Mouse (Mus musculus): ENCODE measurements around the gene Arl8a.
"Not testable (repeated sequence)": the region's sequence is repeated elsewhere in the genome, so short reads cannot be mapped to it uniquely, and the experiment has no call there.

Arl8a gene

DNA sequence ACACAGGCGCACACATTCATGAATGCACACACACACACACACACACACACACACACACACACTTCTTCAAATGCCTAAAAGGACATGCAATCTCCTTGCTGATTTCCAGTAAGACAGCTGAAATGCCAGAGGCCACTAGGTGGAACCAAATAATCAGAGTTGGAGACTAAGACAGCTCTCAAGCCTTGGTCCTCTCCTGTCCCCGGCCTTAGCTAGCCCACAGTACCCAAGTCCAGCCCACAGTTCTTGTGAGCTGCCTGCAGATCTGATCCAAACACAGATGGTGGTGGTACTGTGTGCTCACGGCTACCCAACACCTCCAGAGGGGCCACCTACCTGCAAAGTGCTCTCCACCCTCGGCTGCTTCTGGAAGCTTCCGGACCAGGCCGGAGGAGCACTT, 25.4 kb downstream of the Arl8a start:
- peak; percentile 70 for DNase-seq

- no peak for DNase-seq
Observed at GRCm38 (mm10) chr1:135173311-135173710, 26.7 kb downstream of the Arl8a start.

DNA sequence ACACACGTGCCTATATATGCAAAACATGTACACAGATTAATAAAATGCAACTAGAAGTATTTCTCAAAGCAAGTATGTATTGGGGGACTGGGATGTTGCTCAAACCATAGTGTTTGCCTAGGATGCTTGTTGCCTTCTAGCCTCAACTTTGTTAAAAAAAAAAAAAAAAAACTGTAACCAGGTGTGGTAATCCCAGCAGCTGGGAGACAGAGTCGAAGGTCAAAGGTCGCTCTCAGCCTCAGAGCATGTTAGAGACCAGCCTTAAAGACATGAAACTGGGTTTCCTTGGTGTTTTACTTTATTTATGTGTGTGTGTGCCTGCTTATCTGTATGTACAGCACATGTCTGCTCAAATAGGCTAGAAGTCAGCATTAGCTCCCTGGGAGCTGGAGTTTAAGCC, 28.6 kb downstream of the Arl8a start:
- DNase-seq = no peak

- no peak for DNase-seq
Observed at GRCm38 (mm10) chr1:135177724-135178123, 31.1 kb downstream of the Arl8a start.

DNA sequence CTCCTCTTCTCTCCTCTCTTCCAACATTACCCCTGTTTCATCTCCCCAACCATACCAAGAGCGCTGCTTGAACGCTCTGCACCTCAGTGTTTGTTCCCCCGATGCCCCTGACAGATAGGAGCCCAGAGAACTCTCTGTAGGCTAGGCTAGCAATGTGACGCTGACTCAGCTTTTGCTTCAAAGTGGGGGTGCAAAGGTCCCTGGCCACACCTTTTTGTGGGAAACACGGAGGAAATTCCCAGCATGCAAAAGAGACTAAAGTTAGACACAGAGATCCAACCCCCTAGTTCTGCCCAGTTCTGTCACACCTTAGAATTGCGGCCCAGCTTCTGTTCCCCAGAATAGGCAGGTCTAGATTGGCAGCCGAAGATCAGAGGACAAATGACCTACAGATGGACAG, 32.2 kb downstream of the Arl8a start:
- DNase-seq = no peak

DNA sequence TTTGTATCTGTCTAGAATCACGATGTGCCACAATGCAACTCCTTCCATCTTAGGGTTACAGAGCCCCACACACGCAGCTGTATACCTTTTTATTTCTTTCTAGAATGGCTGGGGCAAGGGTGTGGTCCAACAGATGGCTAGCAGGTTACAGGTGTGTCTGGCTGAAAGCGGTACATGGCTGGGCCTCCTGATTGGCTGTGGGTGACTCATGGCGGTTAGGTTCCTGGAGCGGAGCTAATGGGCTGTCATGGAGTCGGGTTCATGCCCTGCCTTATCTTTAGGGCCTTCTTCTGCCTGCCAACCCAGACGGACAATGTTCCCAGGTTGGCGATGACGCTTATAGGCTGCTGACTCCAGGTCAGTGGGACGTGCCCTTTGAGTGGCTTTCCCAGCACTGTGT, 34.2 kb downstream of the Arl8a start:
- DNase-seq = no peak

DNA sequence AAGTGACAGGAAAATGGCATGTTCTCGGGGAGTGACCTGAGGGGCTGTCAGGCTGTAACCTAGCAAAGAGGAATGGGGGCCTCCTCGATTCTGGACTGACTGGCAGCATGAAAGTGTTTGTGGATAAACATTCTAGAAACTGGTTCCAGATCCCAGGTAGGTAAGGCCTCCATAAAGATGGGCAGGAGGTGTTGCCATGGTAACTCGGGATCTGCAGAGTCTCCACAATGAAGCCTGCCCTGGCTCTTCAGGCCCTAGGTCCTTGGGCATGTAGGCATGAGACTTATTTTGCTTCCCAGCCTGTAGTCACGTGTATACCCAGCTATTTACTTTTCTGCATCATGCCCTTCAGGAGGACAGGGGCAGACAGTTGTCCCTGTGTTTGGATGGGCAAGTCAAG, 34.7 kb downstream of the Arl8a start:
- no peak for DNase-seq

GRCm38 (mm10) chr1:135181880-135182623, 35.4 kb downstream of the Arl8a start:
- DNase-seq = no peak

GRCm38 (mm10) chr1:135182975-135183374, 36.4 kb downstream of the Arl8a start:
- no peak for DNase-seq

DNA sequence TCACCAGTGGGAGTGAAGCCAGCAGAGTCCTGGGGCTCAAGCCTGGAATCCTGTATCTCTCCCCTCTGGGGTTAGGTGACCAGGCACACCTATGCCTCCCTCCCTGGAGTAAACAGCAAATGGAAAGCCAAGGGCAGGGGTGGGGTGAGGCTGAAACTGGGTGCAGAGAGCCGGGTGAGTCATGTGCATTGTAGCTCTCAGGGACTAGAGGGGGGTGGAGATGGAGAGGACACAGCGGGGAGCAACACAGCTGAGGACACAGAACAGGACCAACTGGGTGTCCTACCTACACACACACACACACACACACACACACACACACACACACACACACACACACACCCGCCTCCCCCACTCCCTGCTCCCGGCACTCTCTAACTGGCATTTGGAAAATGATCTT, 36.8 kb downstream of the Arl8a start:
- DNase-seq = no peak

DNA sequence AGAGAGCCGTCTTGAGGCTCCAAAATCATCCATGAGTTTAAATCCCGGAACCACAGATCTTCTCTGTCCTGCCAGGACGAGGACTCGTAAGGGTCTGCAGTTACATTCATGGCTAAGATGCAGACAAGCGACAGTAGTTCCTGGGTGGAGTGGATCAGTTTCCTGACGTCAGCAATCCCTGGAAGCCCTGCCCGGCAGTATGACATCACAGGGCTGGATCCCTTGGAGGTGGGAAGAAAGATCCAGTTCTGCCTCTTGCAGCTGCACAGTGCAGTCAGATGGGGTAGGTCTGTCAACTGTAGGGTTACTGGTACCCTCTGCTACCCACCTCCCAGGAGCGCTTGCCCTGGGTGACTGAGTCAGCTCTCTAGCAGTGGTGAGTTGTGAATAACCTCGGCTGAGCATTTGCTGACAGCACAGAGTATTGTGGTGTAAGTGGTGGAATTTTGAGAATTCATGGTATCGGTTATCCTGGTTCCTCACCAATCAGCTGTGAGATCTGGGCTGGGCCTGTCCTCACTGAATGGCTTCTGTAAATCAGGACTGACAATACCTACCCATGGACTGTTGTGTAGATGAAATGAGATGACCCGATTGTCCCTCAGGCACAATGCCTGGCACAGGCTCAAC, 37.4 kb downstream of the Arl8a start:
- no peak for DNase-seq

- DNase-seq = no peak
Observed at GRCm38 (mm10) chr1:135185936-135186335, 39.3 kb downstream of the Arl8a start.

GRCm38 (mm10) chr1:135186427-135186826, 39.8 kb downstream of the Arl8a start:
- DNase-seq = no peak

DNA sequence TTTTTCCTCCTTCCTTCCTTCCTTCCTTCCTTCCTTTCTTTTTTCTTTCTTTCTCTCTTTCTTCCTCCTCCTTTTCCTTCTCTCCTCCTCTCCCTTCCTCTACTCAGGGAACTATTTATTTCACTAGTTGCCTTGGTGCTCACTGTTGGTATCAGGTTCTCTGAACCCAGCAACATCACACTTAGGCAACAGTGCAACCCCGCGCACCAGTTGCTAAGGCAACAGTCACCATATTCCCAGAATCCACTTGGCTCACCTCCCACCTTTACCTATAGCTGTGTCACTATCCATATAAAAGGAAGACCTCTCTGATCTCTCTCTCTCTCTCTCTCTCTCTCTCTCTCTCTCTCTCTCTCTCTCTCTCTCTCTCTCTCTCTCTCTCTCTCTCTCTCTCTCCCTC, 40.4 kb downstream of the Arl8a start:
- not testable (repeated sequence) for DNase-seq

- DNase-seq = no peak
Observed at GRCm38 (mm10) chr1:135188197-135188596, 41.6 kb downstream of the Arl8a start.

- DNase-seq = no peak
Observed at GRCm38 (mm10) chr1:135189186-135189585, 42.6 kb downstream of the Arl8a start.

DNA sequence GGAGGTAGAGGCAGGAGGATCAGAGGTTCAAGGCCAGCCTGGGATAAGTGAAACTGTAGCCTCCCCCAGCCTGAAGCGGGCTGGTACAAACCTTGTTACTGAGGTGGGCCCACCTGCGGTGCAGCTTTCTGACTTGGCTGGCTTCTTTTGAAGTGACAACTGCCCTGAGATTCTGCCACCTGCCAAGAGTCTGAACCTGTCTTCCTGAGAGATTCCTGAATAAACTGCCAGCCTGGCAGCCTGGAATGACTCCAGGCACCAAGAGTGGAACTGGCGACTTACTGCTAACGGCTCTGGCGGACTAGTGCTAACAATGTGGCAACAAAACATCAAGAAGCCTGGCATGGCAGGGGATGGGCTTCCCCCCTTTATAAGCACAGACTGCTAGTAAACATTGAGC, 47.7 kb downstream of the Arl8a start:
- DNase-seq = not testable (repeated sequence)

GRCm38 (mm10) chr1:135195907-135196440, 49.4 kb downstream of the Arl8a start:
- no peak for DNase-seq

- no peak for DNase-seq
Observed at GRCm38 (mm10) chr1:135198412-135198811, 51.8 kb downstream of the Arl8a start.

DNA sequence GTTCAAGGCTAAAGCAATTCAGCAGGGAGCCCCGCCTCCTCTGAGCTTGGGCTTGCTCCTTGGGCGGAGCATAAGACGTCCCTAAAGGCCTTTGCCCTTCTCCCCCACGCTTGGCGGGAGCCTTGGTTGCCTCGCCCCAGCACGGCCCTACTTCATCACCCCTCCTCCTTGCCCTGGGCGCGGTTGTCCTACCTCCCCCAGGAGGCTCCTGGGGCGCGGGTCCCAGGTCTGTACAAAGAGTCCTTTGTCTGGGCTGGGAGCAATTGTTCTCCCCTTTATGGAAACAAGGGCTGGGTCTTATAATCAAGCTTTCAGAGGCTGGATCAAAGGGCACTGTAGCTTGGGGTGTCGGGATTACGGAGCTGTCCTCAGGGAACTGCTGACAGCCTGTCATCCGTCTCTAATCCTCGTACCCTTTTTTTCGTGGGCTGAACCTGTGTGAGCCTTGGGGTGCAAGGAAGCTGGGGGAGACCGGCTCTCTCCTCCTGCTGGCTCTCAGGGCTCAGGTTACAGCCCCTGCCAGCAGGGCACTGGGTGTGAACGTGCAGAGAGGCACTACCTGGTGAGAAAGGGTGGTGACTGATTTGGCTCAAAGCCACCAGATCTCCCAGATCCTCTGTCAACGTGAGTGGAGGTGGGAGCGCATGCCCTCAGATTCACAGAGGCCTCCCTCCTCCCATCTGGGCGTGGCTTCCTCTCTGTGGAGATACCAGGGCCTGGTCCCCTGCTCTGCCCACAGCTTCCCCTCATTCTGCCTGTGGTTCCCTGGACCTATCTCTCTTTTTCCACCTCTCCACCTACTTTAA, 52.6 kb downstream of the Arl8a start:
- no peak for DNase-seq

GRCm38 (mm10) chr1:135200400-135200799, 53.8 kb downstream of the Arl8a start:
- DNase-seq = no peak

- no peak for DNase-seq
Observed at GRCm38 (mm10) chr1:135204196-135205126, 57.8 kb downstream of the Arl8a start.

All from right cerebral cortex, adult 18-20 months (tissue).